Mouse (Mus musculus): ENCODE measurements around the gene Elmo1. TPM values are rescaled to one million over a fixed set of nuclear protein-coding genes. Genes with fewer than 3 reads are reported as not detected.

The Elmo1 gene
- polyA plus RNA-seq (2015; fragmentation: Nextera tagmentation; extraction: Ambion mirVana), result 31.5 and 34.9 TPM in 2 replicates

- peak within 1 kb of the TSS; percentile 70 for H3K9ac ChIP-seq (replicated peaks)
- H3K27me3 ChIP-seq, result peaks cover 22% of the 10 kb centered on the region
- peaks cover 6% of the 10 kb centered on the region for H3K4me1 ChIP-seq
- under 1% methylated on average over 49 of the region's 49 CpGs for WGBS
- H3K4me2 ChIP-seq (replicated peaks), result peak within 1 kb of the TSS; percentile 98
- peak within 1 kb of the TSS; percentile 85 for H3K4me3 ChIP-seq
- H3K9me3 ChIP-seq, result no peaks in the 10 kb centered on the region
- no peaks in the 10 kb centered on the region for H3K36me3 ChIP-seq
- ATAC-seq (replicated peaks), result peak; percentile 74
- peak within 1 kb of the TSS; percentile 61 for H3K27ac ChIP-seq (replicated peaks)
Measured at GRCm38 (mm10) chr13:20090133-20090710, at the start of gene Elmo1. Gene Elmo1, plus strand, starts transcription at chr13:20090596.

GRCm38 (mm10) chr13:20041169-20041830, 49.1 kb upstream of the Elmo1 start:
- H3K27ac ChIP-seq (replicated peaks), result no peak overlapping the region
- H3K9ac ChIP-seq (replicated peaks), result no peak overlapping the region
- H3K36me3 ChIP-seq, result no peaks in the 10 kb centered on the region
- no peaks in the 10 kb centered on the region for H3K27me3 ChIP-seq
- 7% methylated on average over 2 of the region's 2 CpGs for WGBS
- H3K4me1 ChIP-seq, result 0 out of 2 replicates have a peak, but pooled peaks cover 5% of the 10 kb centered on the region
- no peak overlapping the region for H3K4me3 ChIP-seq
- ATAC-seq (replicated peaks), result peak; percentile 48; the same call in 1 of the 2 replicates
- H3K9me3 ChIP-seq, result no peaks in the 10 kb centered on the region; the same call in 1 of the 2 replicates
- H3K4me2 ChIP-seq (replicated peaks), result no peak overlapping the region

DNA sequence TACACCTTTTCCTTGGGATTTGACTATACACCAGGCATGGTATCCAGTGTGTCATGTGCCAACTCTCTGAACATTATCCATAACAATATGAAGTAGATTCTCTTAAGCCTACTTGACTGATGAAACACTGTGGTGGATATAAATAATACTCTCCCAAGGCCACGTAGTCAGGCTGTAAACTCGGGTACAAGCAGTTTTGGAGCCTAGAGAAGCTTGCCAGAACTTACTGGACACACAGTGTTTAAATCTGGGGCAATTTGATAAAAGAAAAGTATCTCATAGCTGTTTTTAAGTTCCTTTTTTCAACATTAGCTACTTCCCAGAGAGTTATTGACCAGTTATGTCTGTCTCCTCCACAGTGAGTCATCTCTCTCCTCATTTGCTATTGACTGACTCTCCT, 47.5 kb upstream of the Elmo1 start:
- Histone ChIP-seq H3K27ac (replicated peaks) (no peak overlapping the region), H3K27me3 (no peaks in the 10 kb centered on the region), H3K9ac (replicated peaks) (no peak overlapping the region), H3K4me1 (0 out of 2 replicates have a peak, but pooled peaks cover 5% of the 10 kb centered on the region), H3K4me3 (no peak overlapping the region), H3K36me3 (no peaks in the 10 kb centered on the region), H3K4me2 (replicated peaks) (no peak overlapping the region), H3K9me3 (no peaks in the 10 kb centered on the region; the same call in 1 of the 2 replicates)
- ATAC-seq (replicated peaks), result no peak
- 87% methylated on average over 2 of the region's 2 CpGs for WGBS

DNA sequence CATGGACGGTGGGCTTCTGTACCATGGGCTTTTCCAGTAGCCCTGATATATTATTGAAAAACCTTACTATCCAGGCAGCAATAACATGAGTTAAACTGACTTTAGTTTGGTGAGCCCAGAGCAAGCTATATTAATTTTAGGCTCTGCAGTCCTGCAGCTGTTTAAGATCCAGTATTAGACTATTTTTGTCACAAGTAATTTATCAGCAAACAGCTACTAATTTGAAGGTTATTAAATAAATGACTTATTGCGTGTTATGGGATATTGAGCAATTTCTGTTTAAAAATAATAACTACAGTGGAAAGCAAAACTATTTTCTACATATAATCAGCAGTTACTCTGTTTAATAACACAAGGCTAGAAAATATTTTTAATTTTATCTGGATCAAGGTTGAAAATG, 45.0 kb upstream of the Elmo1 start:
- Histone ChIP-seq H3K27me3 (no peaks in the 10 kb centered on the region), H3K36me3 (no peaks in the 10 kb centered on the region), H3K9me3 (no peaks in the 10 kb centered on the region), H3K4me1 (peaks cover 10% of the 10 kb centered on the region; the same call in 1 of the 2 replicates), H3K4me3 (no peak overlapping the region), H3K27ac (replicated peaks) (no peak overlapping the region), H3K9ac (replicated peaks) (no peak overlapping the region), H3K4me2 (replicated peaks) (no peak overlapping the region)
- no peak for ATAC-seq (replicated peaks)
- WGBS, result 96% methylated on average over 2 of the region's 2 CpGs

DNA sequence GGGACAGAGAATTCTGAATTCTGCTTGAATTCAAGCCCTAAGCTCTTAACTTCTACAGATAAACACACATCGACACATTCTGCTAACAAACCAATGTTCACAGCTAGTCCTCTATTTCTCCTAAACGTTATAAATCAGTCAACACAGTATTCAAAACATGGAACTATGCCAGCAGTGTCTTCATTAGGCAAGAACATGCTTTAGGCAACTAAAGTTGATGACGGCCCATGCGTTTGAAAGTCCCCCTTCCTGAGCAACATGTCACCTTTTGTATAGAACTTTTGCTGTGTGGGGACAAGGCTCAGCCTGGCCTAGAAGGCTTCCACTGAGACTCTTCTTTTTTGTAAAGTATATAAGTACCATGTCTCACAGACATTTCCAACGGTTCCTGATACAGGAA, 44.6 kb upstream of the Elmo1 start:
- H3K36me3 ChIP-seq, result no peaks in the 10 kb centered on the region
- H3K4me1 ChIP-seq, result peaks cover 10% of the 10 kb centered on the region; the same call in 1 of the 2 replicates
- H3K4me2 ChIP-seq (replicated peaks), result no peak overlapping the region
- no peak overlapping the region for H3K27ac ChIP-seq (replicated peaks)
- H3K27me3 ChIP-seq, result no peaks in the 10 kb centered on the region
- no peak overlapping the region for H3K4me3 ChIP-seq
- no peaks in the 10 kb centered on the region for H3K9me3 ChIP-seq
- ATAC-seq (replicated peaks), result no peak
- WGBS, result 57% methylated on average over 5 of the region's 5 CpGs
- H3K9ac ChIP-seq (replicated peaks), result no peak overlapping the region

DNA sequence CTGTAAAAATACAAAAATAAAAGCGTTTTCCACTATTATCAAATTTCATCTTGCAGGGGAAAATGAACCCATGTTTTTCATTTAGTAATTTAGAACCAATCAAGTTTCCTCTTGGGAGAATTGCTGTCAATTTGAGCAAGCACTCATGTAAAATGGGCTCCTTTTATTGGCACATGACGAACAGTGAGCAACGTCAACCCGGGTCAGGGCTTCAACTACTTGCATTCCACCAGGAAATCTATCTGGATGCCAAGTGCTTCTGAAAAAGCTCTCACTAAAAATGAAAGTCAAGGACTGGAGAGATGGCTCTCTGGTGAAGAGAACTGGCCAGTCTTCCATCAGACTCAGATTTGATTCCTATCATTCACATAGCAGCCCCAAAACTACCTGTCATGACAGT, 44.0 kb upstream of the Elmo1 start:
- H3K36me3 ChIP-seq, result no peaks in the 10 kb centered on the region
- no peak for ATAC-seq (replicated peaks)
- H3K27me3 ChIP-seq, result no peaks in the 10 kb centered on the region
- H3K9ac ChIP-seq (replicated peaks), result no peak overlapping the region
- H3K9me3 ChIP-seq, result no peaks in the 10 kb centered on the region
- 80% methylated on average over 4 of the region's 4 CpGs for WGBS
- peaks cover 7% of the 10 kb centered on the region; the same call in 1 of the 2 replicates for H3K4me1 ChIP-seq
- H3K4me3 ChIP-seq, result no peak overlapping the region
- no peak overlapping the region for H3K27ac ChIP-seq (replicated peaks)
- no peak overlapping the region for H3K4me2 ChIP-seq (replicated peaks)

- Histone ChIP-seq H3K9ac (replicated peaks) (no peak overlapping the region), H3K4me3 (no peak overlapping the region), H3K36me3 (no peaks in the 10 kb centered on the region), H3K27ac (replicated peaks) (no peak overlapping the region), H3K9me3 (no peaks in the 10 kb centered on the region), H3K27me3 (no peaks in the 10 kb centered on the region), H3K4me2 (replicated peaks) (no peak overlapping the region), H3K4me1 (peaks cover 5% of the 10 kb centered on the region; the same call in 1 of the 2 replicates)
- 0 out of 2 replicates have a peak, but pooled peaks have one; percentile 55 for ATAC-seq (replicated peaks)
- WGBS, result 38% methylated on average over 14 of the region's 14 CpGs
Measured at GRCm38 (mm10) chr13:20047926-20048836, 42.2 kb upstream of the Elmo1 start.

GRCm38 (mm10) chr13:20048837-20049160, 41.6 kb upstream of the Elmo1 start:
- ATAC-seq (replicated peaks), result no peak
- Histone ChIP-seq H3K27ac (replicated peaks) (no peak overlapping the region), H3K4me1 (peaks cover 5% of the 10 kb centered on the region; the same call in 1 of the 2 replicates), H3K36me3 (no peaks in the 10 kb centered on the region), H3K4me2 (replicated peaks) (no peak overlapping the region), H3K9me3 (no peaks in the 10 kb centered on the region), H3K27me3 (no peaks in the 10 kb centered on the region), H3K4me3 (no peak overlapping the region), H3K9ac (replicated peaks) (no peak overlapping the region)
- 3% methylated on average over 2 of the region's 2 CpGs for WGBS

DNA sequence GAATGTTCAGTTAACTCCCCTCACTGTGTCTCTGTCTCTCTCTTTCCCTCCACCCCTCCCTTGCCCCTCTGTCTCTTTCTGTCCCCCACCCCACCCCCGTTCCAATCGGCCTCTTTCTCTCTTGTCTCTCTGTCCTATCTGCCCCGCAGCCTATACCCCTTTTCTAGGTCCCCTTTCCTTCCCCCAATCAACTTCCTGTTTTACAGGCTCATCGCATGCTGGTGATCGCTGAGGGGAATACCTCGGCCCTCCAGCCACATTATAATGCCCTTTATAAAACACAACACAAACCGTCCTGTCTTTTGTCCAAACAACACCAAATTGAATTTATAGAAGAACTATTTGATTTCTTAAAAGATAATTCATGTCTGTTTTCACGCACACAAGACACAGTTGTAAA, 40.7 kb upstream of the Elmo1 start:
- no peak for ATAC-seq (replicated peaks)
- Histone ChIP-seq H3K36me3 (no peaks in the 10 kb centered on the region), H3K4me3 (no peak overlapping the region), H3K4me2 (replicated peaks) (no peak overlapping the region), H3K9me3 (no peaks in the 10 kb centered on the region), H3K27me3 (no peaks in the 10 kb centered on the region), H3K4me1 (peaks cover 5% of the 10 kb centered on the region; the same call in 1 of the 2 replicates), H3K9ac (replicated peaks) (no peak overlapping the region), H3K27ac (replicated peaks) (no peak overlapping the region)
- 69% methylated on average over 8 of the region's 8 CpGs for WGBS

DNA sequence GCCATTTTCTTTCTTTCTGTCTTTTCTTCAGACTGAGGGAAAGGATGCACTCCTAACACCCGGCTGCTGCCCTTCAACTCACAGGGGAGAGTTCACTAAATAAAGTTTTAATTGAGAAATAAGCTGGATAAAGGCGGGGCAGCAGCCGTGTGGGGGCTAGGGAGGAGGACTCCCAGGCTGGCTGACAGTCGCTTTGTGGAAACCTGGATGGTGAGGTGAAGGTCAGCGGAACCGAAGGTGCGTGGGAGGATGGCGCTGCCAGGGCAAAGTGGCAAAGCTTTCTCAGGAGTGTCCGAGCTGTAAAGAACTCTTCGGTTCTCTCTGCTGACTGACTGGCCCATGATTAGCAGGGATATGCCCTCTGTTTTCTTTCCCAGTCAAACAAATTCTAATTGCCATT, 40.2 kb upstream of the Elmo1 start:
- WGBS, result 91% methylated on average over 10 of the region's 10 CpGs
- no peak for ATAC-seq (replicated peaks)
- Histone ChIP-seq H3K9me3 (no peaks in the 10 kb centered on the region), H3K9ac (replicated peaks) (no peak overlapping the region), H3K27ac (replicated peaks) (no peak overlapping the region), H3K36me3 (no peaks in the 10 kb centered on the region), H3K4me2 (replicated peaks) (no peak overlapping the region), H3K27me3 (no peaks in the 10 kb centered on the region), H3K4me1 (peaks cover 5% of the 10 kb centered on the region; the same call in 1 of the 2 replicates), H3K4me3 (no peak overlapping the region)

DNA sequence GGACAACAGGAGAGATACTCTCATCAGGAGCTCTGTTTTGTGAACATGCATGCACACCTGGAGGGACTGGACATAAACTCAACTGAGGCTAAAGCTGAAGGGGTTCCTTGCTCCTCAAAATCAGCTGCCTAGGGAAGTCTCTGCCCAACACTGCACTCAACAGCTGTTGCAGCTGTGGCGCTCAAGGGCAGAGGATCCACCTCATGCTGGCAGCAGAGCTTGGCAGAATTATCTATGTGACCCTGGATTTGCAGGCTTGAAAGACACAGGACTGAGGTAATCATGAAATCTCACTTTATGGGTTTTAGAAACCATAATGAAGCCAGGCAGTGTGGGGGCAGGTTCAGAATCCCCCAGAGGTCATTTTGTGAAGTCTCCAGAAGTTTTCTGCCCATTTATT, 32.5 kb upstream of the Elmo1 start:
- H3K4me1 ChIP-seq, result no peaks in the 10 kb centered on the region
- 76% methylated on average over 1 of the region's 1 CpGs for WGBS
- no peak overlapping the region for H3K9ac ChIP-seq (replicated peaks)
- no peaks in the 10 kb centered on the region for H3K27me3 ChIP-seq
- no peaks in the 10 kb centered on the region for H3K36me3 ChIP-seq
- no peaks in the 10 kb centered on the region for H3K9me3 ChIP-seq
- H3K27ac ChIP-seq (replicated peaks), result no peak overlapping the region
- H3K4me2 ChIP-seq (replicated peaks), result no peak overlapping the region
- no peak overlapping the region for H3K4me3 ChIP-seq
- ATAC-seq (replicated peaks), result no peak

GRCm38 (mm10) chr13:20061031-20061430, 29.4 kb upstream of the Elmo1 start:
- no peak overlapping the region for H3K4me3 ChIP-seq
- no peaks in the 10 kb centered on the region for H3K36me3 ChIP-seq
- WGBS, result 76% methylated on average over 5 of the region's 5 CpGs
- ATAC-seq (replicated peaks), result no peak
- H3K4me2 ChIP-seq (replicated peaks), result no peak overlapping the region
- no peaks in the 10 kb centered on the region for H3K9me3 ChIP-seq
- no peaks in the 10 kb centered on the region for H3K27me3 ChIP-seq
- no peaks in the 10 kb centered on the region for H3K4me1 ChIP-seq
- no peak overlapping the region for H3K9ac ChIP-seq (replicated peaks)
- no peak overlapping the region for H3K27ac ChIP-seq (replicated peaks)

Data from forebrain, embryonic 15.5 days (tissue).